Mouse (Mus musculus) cerebellum, adult 9-11 months (tissue): ENCODE measurements at regions not wholly inside any gene's neighbourhood (a gene's known extent, or its start where the extent isn't known, plus 50 kb on each side); places are given as distances from the start of the nearest gene placed in this dataset.

Source experiments
- DNase-seq: peaks from one replicate; pipeline ENCODE4 v3.0.0; 2022

DNA sequence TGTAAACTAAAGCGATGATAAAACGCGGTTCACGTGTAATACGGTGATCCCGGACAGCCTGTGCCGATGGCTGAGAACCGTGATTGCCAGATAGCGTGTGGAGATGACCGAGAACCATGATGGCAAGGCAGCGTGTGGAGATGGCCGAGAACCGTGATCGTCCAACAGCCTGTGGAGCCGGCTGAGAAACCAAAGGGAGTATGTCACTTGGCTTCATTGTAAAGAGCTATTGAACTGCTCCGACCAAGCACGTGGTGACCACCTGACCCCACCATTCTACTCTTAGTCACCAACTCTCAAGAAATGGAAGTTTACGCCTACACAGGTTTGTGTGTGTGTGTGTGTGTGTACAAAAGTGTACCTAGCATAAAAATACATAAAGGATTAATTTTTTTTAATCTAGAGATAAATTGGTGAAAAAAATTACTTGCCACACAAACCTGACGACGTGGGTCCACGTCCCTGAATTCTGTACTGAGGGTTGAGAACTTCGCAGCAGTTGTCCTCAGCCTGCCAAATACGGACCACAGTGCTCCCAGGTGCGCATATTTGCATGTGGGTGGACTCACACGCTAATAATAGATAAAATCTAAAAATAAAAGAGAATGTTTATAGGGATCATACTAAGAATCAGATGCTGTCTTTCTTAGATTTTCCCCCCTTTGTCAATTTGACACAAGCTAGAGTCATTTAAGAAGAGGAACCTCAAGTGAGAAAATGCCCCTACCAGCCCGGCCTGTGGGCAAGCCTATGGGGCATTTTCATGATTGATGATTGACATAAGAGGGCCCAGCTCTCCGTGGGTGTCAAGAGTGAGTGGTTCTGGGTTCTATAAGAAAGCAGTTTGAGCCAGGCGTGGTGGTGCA, 56.6 kb upstream of the Mef2a start:
- no peak for DNase-seq

DNA sequence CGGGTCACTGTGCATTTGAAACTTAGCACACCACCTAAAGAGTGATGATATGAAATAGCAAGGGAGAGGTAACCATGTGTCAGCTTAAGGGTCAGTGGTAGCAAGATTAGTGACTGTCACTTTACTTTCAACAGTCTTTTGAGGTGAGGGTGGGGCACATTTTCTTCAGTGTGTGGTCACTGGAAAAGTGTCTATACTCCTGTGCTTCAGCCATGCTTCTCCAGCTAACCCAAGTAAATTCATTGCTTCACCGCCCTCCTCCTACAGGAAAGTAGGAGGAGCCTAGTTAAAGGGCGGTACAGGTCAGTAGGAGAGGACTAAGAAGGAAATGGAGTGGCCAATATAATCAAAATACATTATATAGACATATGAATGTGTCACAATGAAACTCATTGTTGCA, 55.7 kb upstream of the Mef2a start:
- no peak for DNase-seq

DNA sequence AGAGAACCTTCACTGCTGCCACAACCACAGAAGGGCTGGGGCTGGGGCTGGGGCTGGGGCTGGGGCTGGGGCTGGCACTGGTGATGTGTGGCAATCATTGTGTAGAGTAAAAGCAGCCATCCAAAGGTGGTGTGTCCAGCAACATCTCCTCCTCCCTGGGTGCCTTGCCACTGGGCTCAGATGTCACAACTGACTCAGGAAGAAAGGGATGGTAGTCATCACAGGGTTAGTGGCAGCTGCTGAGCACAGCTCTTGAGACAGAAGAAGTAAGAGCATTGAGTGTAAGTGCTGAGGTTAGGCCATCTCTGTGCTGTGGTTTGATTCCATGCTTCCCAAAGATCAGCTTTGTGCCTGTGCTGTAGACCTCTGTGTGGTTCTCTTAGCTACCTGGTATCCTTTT, 53.4 kb upstream of the Mef2a start:
- no peak for DNase-seq

DNA sequence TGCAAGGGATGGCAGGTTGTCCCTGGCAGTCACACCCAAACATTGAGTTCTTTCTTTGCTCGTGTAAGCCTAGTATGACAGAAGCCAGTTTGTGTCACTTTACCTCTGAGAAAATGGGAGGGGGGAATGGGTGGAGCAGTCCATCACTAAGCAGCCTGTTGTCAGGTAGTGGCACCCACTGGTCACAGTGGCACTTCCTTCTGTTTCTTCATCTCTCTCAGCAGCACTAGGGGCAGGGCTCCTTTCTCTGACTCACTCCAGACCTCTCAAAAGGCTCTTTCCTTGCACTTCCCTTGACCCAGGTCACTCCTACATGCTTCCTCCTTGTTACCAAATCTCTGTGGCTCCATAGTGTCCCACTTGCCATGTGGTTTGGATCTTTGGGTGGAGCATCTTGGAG, 52.9 kb upstream of the Mef2a start:
- DNase-seq, result no peak

DNA sequence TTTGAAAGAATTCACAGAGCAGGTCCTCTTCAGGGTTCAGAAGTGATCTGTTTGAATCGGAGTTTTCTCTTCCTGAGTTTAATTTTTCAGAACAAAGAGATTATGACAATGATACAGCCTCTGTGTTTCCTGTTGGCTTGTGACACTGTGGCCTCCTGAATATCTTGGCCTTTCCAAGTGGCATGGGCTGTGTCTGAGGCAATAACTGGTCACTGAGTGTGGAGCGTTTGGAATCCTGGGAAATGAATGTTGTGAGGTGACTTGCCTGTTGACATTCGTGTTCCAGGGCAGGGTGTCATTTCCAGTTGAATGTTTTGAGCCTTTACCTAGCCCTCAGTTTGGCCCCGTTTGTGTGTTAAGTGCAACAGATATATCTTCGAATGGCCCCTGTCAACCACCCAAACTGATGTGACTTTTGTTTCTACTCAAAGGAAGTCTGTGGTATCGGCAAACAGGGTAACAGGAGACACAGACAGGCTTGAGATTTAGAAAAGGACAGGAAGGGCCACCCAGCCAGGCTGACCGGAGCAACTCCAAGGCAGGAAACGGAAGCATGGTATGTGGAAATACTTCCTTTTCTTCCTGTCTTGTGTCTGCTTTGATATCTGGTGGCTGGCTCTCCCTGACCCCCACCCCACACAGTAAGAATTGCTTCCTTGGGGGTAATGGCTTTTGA, 52.3 kb upstream of the Mef2a start:
- no peak for DNase-seq
